Mouse (Mus musculus): Measurements from ENCODE around the gene Sowahc. TPM values are rescaled to one million over a fixed set of nuclear protein-coding genes. Genes with fewer than 3 reads are reported as not detected.

The Sowahc gene
- 2.0 and 2.5 TPM in 2 replicates for polyA plus RNA-seq (2014; fragmentation: Nextera tagmentation; extraction: Ambion mirVana)

DNA sequence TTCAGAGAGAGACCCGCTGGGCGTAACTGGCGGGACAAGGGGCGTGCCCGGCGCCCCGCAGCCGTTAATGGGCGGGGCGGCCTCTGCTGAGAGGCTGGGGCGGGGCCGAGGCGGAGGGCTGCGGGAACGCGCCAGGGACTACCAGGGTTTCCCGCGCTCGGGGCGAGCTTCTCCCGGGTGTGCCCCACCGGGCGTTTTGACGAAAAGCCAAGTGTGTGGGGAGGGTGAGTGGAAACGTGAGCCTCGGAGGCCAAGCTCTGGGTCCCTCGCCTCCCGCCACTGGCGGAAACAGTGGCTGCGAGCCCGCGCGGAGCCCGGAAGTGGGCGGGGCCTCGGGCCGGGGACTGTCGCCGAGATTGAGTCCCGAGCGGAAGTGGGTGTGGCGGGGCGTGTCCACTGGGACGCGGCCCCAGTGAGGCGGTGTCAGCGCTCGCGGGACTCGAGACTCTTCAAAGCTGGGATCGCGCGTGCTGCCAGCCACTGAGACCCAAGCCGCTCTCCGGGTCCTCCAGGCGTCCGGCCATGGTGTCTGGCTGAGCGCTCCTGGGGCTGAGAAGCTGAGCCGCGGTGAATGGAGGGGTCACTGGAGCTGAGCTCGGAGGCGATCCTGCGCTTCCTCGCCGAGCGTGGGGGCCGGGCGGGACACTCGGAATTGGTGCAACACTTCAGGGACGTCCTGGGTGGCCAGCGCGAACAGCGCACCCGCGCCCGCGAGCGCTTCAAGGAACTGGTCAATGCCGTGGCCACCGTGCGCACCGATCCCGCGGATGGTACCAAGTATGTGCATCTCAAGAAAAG is at the start of gene Sowahc, which contains the start of gene Sept10:
Gene Sowahc (plus strand): TSS at position 481 of the 798 bp plus-strand sequence.
Gene Sept10 (minus strand): TSS at position 375 of the 798 bp plus-strand sequence.
- H3K27me3 ChIP-seq (ENCODE audit: control insufficient read depth, insufficient read depth, low read length), result no peaks in the 10 kb centered on the region
- H3K9me3 ChIP-seq (ENCODE audit: control insufficient read depth, low read length), result no peaks in the 10 kb centered on the region
- ATAC-seq (ENCODE audit: insufficient number of reproducible peaks, insufficient read depth, low FRiP score, low read depth), result peak; percentile 98
- peaks cover 8 to 18% of the 10 kb centered on the region in 2 experiments; a peak in 2 of 4 replicates for H3K4me1 ChIP-seq (ENCODE audit: control insufficient read depth in 2 of 2, insufficient read depth in 2 of 2, low read length in 2 of 2)
- H3K4me2 ChIP-seq (ENCODE audit: low read length), result peak within 1 kb of the TSS; percentile 98
- peak within 1 kb of the TSS; percentile 84 to 92 for H3K27ac ChIP-seq (replicated peaks in 1 of 2; ENCODE audit: control insufficient read depth in 1 of 2, insufficient read depth in 1 of 2, low read depth in 2 of 2, low read length in 2 of 2)
- H3K9ac ChIP-seq (ENCODE audit: low read length), result peak within 1 kb of the TSS; percentile 93
- WGBS, result under 1% methylated on average over 82 of the region's 84 CpGs
- H3K36me3 ChIP-seq (ENCODE audit: control insufficient read depth, insufficient read depth, low read length), result no peaks in the 10 kb centered on the region
- peak within 1 kb of the TSS; percentile 83 to 84 for H3K4me3 ChIP-seq (ENCODE audit: control insufficient read depth in 1 of 2, insufficient read depth in 1 of 2, low read depth in 1 of 2, low read length in 2 of 2)

DNA sequence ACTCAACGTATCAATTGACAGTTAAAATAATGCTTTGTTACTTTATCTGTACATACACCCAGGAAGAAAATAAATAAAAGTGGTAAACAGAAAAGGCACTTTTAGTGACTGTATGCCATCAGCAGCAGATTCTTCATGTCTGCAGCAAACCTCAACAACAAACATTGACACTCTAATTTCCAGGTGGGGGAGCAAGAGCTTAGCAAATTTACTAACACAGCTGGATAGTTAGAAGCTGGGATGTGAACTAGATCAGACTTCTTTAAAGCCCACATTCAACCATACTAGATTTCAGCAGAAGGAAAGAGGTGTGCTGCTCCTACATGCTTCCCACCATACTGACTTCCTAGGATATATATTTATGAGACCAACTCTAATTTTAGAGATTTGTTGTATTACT is 49.2 kb upstream of the Sowahc start:
- H3K4me1 ChIP-seq (ENCODE audit: control insufficient read depth in 2 of 2, insufficient read depth in 2 of 2, low read length in 2 of 2), result no peaks in the 10 kb centered on the region
- H3K36me3 ChIP-seq (ENCODE audit: control insufficient read depth, insufficient read depth, low read length), result peaks cover 34% of the 10 kb centered on the region
- H3K4me2 ChIP-seq (ENCODE audit: low read length), result no peak overlapping the region
- no peak overlapping the region for H3K27ac ChIP-seq (replicated peaks in 1 of 2; ENCODE audit: control insufficient read depth in 1 of 2, insufficient read depth in 1 of 2, low read depth in 2 of 2, low read length in 2 of 2)
- no peak overlapping the region for H3K4me3 ChIP-seq (ENCODE audit: control insufficient read depth in 1 of 2, insufficient read depth in 1 of 2, low read depth in 1 of 2, low read length in 2 of 2)
- ATAC-seq (ENCODE audit: insufficient number of reproducible peaks, insufficient read depth, low FRiP score, low read depth), result no peak
- H3K9me3 ChIP-seq (ENCODE audit: control insufficient read depth, low read length), result no peaks in the 10 kb centered on the region
- H3K9ac ChIP-seq (ENCODE audit: low read length), result no peak overlapping the region
- WGBS, result 94% methylated on average over 1 of the region's 1 CpGs
- no peaks in the 10 kb centered on the region for H3K27me3 ChIP-seq (ENCODE audit: control insufficient read depth, insufficient read depth, low read length)

DNA sequence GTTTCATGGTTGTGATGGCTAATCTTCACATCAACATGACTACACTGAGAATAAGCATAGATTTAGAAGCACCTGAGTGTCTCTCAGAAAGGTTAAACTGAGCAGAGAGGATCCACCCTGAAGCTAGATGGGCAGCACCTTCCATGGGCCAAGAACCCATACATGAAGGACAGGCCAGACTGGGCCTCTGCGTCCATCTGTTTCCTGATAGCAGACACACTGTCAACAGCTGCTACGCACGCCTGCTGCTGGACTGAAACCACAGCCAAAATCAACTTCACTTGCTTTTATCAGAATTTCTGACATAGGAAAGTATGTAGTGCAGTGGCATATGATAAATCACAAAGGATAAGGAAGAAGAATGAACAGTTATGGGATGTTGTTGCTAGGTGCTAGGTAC is 42.1 kb upstream of the Sowahc start:
- Histone ChIP-seq H3K36me3 (ENCODE audit: control insufficient read depth, insufficient read depth, low read length) (peaks cover 33% of the 10 kb centered on the region), H3K4me2 (ENCODE audit: low read length) (no peak overlapping the region), H3K27me3 (ENCODE audit: control insufficient read depth, insufficient read depth, low read length) (no peaks in the 10 kb centered on the region), H3K4me1 (ENCODE audit: control insufficient read depth in 2 of 2, insufficient read depth in 2 of 2, low read length in 2 of 2) (peaks cover 2 to 5% of the 10 kb centered on the region in 2 experiments; a peak in 1 of 4 replicates), H3K9ac (ENCODE audit: low read length) (no peak overlapping the region), H3K9me3 (ENCODE audit: control insufficient read depth, low read length) (no peaks in the 10 kb centered on the region), H3K27ac (replicated peaks in 1 of 2; ENCODE audit: control insufficient read depth in 1 of 2, insufficient read depth in 1 of 2, low read depth in 2 of 2, low read length in 2 of 2) (no peak overlapping the region), H3K4me3 (ENCODE audit: control insufficient read depth in 1 of 2, insufficient read depth in 1 of 2, low read depth in 1 of 2, low read length in 2 of 2) (no peak overlapping the region)
- 25% methylated on average over 3 of the region's 3 CpGs for WGBS
- ATAC-seq (ENCODE audit: insufficient number of reproducible peaks, insufficient read depth, low FRiP score, low read depth), result no peak

DNA sequence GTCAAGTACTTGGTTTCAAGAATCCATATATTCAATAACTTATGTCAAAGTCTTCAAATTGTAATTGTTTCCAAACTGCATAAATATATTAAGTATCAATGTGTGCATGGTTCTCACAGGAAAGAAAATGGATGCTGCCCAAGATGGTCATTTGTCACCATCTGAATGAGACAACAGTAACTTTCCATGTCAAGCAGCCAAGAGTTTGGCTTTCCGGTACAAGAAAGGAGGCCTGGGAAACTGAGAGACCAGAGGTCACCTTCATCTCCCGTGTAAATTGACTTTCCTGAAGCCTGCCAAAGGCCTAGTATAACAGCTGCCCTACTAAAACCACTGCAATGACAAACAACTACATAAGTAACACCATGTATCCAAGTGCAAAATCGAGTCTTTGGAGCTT is 39.4 kb upstream of the Sowahc start:
- H3K4me3 ChIP-seq (ENCODE audit: control insufficient read depth in 1 of 2, insufficient read depth in 1 of 2, low read depth in 1 of 2, low read length in 2 of 2), result no peak overlapping the region
- no peaks in the 10 kb centered on the region for H3K9me3 ChIP-seq (ENCODE audit: control insufficient read depth, low read length)
- no peak for ATAC-seq (ENCODE audit: insufficient number of reproducible peaks, insufficient read depth, low FRiP score, low read depth)
- H3K4me1 ChIP-seq (ENCODE audit: control insufficient read depth in 2 of 2, insufficient read depth in 2 of 2, low read length in 2 of 2), result peaks cover 2 to 5% of the 10 kb centered on the region in 2 experiments; a peak in 1 of 4 replicates
- WGBS, result 70% methylated on average over 3 of the region's 3 CpGs
- H3K27me3 ChIP-seq (ENCODE audit: control insufficient read depth, insufficient read depth, low read length), result no peaks in the 10 kb centered on the region
- no peak overlapping the region for H3K27ac ChIP-seq (replicated peaks in 1 of 2; ENCODE audit: control insufficient read depth in 1 of 2, insufficient read depth in 1 of 2, low read depth in 2 of 2, low read length in 2 of 2)
- no peak overlapping the region for H3K4me2 ChIP-seq (ENCODE audit: low read length)
- H3K36me3 ChIP-seq (ENCODE audit: control insufficient read depth, insufficient read depth, low read length), result peaks cover 16% of the 10 kb centered on the region
- no peak overlapping the region for H3K9ac ChIP-seq (ENCODE audit: low read length)

GRCm38 (mm10) chr10:59194891-59195290 is 26.9 kb upstream of the Sowahc start:
- no peaks in the 10 kb centered on the region for H3K9me3 ChIP-seq (ENCODE audit: control insufficient read depth, low read length)
- H3K27ac ChIP-seq (replicated peaks in 1 of 2; ENCODE audit: control insufficient read depth in 1 of 2, insufficient read depth in 1 of 2, low read depth in 2 of 2, low read length in 2 of 2), result no peak overlapping the region
- no peak for ATAC-seq (ENCODE audit: insufficient number of reproducible peaks, insufficient read depth, low FRiP score, low read depth)
- peaks cover 0 to 3% of the 10 kb centered on the region in 2 experiments; a peak in 1 of 4 replicates for H3K4me1 ChIP-seq (ENCODE audit: control insufficient read depth in 2 of 2, insufficient read depth in 2 of 2, low read length in 2 of 2)
- no peak overlapping the region for H3K4me2 ChIP-seq (ENCODE audit: low read length)
- H3K36me3 ChIP-seq (ENCODE audit: control insufficient read depth, insufficient read depth, low read length), result peaks cover 5% of the 10 kb centered on the region
- 63% methylated on average over 5 of the region's 5 CpGs for WGBS
- no peak overlapping the region for H3K9ac ChIP-seq (ENCODE audit: low read length)
- no peak overlapping the region for H3K4me3 ChIP-seq (ENCODE audit: control insufficient read depth in 1 of 2, insufficient read depth in 1 of 2, low read depth in 1 of 2, low read length in 2 of 2)
- H3K27me3 ChIP-seq (ENCODE audit: control insufficient read depth, insufficient read depth, low read length), result no peaks in the 10 kb centered on the region

DNA sequence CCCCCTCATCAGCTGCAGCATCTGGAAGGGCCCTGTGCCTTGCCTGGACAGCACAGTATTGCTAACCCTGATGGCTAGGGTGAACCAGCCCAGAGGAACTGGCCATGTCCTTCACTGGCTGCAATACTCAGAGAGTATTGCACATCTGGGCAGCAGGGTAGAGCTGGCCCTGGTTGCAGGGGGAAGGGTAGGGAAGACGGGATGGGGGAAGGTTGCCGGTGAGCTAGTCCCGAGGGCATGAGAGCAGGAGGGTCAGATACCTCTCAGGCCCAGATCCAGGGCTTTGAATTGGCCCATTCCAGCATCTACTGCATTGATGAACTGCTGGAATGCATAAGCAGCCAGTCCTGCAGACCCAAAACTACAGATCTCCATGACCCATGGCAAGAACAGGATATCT is 25.0 kb upstream of the Sowahc start:
- H3K4me2 ChIP-seq (ENCODE audit: low read length), result no peak overlapping the region
- H3K9ac ChIP-seq (ENCODE audit: low read length), result no peak overlapping the region
- H3K9me3 ChIP-seq (ENCODE audit: control insufficient read depth, low read length), result no peaks in the 10 kb centered on the region
- H3K36me3 ChIP-seq (ENCODE audit: control insufficient read depth, insufficient read depth, low read length), result no peaks in the 10 kb centered on the region
- H3K27ac ChIP-seq (replicated peaks in 1 of 2; ENCODE audit: control insufficient read depth in 1 of 2, insufficient read depth in 1 of 2, low read depth in 2 of 2, low read length in 2 of 2), result no peak overlapping the region
- peaks cover 0 to 3% of the 10 kb centered on the region in 2 experiments; a peak in 1 of 4 replicates for H3K4me1 ChIP-seq (ENCODE audit: control insufficient read depth in 2 of 2, insufficient read depth in 2 of 2, low read length in 2 of 2)
- WGBS, result 78% methylated on average over 3 of the region's 3 CpGs
- no peak overlapping the region for H3K4me3 ChIP-seq (ENCODE audit: control insufficient read depth in 1 of 2, insufficient read depth in 1 of 2, low read depth in 1 of 2, low read length in 2 of 2)
- ATAC-seq (ENCODE audit: insufficient number of reproducible peaks, insufficient read depth, low FRiP score, low read depth), result no peak
- H3K27me3 ChIP-seq (ENCODE audit: control insufficient read depth, insufficient read depth, low read length), result no peaks in the 10 kb centered on the region

DNA sequence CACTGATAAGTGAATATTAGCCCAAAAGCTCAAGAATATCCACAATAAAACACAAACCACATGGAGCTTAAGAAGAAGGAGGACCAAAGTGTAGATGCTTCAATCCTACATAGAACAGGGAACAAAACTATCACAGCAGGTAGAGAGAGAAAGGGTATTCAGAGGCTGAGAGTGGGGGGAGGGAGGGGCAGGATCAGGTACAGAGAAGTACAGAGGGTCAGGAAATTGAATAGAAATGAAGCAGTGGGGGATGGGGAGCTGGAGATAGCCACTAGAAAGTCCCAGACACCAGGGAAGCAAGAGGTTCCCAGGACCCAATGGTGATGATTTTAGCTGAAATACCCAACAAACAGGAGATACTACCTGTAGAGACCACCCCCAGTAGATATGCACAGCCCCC is 21.7 kb upstream of the Sowahc start:
- H3K4me2 ChIP-seq (ENCODE audit: low read length), result no peak overlapping the region
- H3K36me3 ChIP-seq (ENCODE audit: control insufficient read depth, insufficient read depth, low read length), result no peaks in the 10 kb centered on the region
- H3K4me3 ChIP-seq (ENCODE audit: control insufficient read depth in 1 of 2, insufficient read depth in 1 of 2, low read depth in 1 of 2, low read length in 2 of 2), result no peak overlapping the region
- no peak for ATAC-seq (ENCODE audit: insufficient number of reproducible peaks, insufficient read depth, low FRiP score, low read depth)
- H3K27ac ChIP-seq (replicated peaks in 1 of 2; ENCODE audit: control insufficient read depth in 1 of 2, insufficient read depth in 1 of 2, low read depth in 2 of 2, low read length in 2 of 2), result no peak overlapping the region
- no peak overlapping the region for H3K9ac ChIP-seq (ENCODE audit: low read length)
- H3K9me3 ChIP-seq (ENCODE audit: control insufficient read depth, low read length), result no peaks in the 10 kb centered on the region
- no peaks in the 10 kb centered on the region for H3K27me3 ChIP-seq (ENCODE audit: control insufficient read depth, insufficient read depth, low read length)
- peaks cover 0 to 3% of the 10 kb centered on the region in 2 experiments; a peak in 1 of 4 replicates for H3K4me1 ChIP-seq (ENCODE audit: control insufficient read depth in 2 of 2, insufficient read depth in 2 of 2, low read length in 2 of 2)
